Mouse (Mus musculus): ENCODE results near the gene Rwdd3. TPM values are rescaled to one million over a fixed set of nuclear protein-coding genes. Genes with fewer than 3 reads are reported as not detected.

Rwdd3 gene
- total RNA-seq, 2 experiments from 2014 or later: 2.3 to 2.4 TPM

- intact Hi-C loops (cut with DNase I; ENCODE audit: low total_unique reads): no loop called here
- DNase-seq: peak; percentile 48
Observed at GRCm38 (mm10) chr3:121163271-121163819, 8.2 kb downstream of the Rwdd3 start.

GRCm38 (mm10) chr3:121161661-121162060 is 9.8 kb downstream of the Rwdd3 start:
- intact Hi-C loops (cut with DNase I; ENCODE audit: low total_unique reads): no loop called here
- no peak for DNase-seq

- DNase-seq: no peak
- intact Hi-C loops (cut with DNase I; ENCODE audit: low total_unique reads): no loop called here
Observed at GRCm38 (mm10) chr3:121160424-121160823, 11.1 kb downstream of the Rwdd3 start.

DNA sequence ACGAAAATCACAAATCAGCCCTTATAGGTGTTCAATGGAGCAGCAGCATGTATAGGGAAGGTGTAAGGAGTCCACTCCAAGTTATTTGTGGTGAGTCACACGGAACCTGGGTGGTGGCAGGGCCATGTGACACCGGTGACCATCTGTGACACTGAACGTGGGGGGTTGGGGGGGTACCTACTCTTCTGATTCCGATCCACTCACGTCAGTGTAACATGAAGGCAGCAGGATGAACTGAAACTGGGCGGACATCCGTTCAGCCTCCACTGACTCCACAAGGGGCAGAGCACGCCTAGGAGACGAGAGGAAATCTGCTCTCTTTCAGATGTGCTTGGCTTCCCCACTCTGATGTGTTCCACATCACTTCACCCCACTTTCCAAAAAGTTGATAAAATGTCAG is 11.9 kb downstream of the Rwdd3 start:
- DNase-seq: no peak
- intact Hi-C loops (cut with DNase I; ENCODE audit: low total_unique reads): no loop called here

GRCm38 (mm10) chr3:121158901-121159351 is 12.6 kb downstream of the Rwdd3 start:
- intact Hi-C loops (cut with DNase I; ENCODE audit: low total_unique reads): no loop called here

DNA sequence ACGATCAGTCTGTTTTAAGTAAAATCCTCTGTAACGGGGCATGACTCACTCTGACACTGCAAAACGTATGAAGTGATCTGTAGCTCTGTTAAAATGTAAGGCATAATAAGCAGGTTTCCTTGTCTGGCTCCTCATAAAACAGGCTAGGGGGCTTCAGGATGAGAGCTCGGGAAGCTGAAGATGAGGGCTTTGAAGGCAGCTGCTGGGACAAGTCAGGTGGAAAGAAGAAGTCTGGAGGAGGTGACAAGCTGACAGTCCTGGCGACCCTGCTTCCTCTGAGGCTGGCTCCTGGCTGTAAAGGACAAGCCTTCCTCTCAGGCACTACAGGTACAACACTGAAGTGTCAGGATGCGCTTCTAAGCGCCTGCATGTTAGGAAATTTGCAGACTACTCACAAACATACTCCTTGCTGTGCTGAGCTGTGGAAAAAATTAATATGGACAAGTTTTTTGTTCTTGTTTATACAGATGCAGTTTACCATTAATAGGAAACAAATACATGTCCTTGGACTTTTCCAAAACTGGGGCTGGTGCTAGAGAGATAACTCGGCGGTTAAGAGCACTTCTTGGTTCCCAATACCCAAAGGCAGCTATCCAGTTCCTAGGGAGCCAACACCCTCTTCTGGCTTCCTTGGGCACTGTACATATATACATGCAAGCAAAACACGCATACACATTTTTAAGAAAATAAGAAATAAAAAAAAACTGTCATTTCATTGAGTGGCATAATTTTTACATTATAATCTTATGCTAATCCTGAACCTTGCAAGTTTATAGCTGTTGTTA is 13.8 kb downstream of the Rwdd3 start:
- intact Hi-C loops (cut with DNase I; ENCODE audit: low total_unique reads): no loop called here

More at GRCm38 (mm10) chr3:121158901-121159351, 12.6 kb downstream of the Rwdd3 start:
- no peak for DNase-seq

DNA sequence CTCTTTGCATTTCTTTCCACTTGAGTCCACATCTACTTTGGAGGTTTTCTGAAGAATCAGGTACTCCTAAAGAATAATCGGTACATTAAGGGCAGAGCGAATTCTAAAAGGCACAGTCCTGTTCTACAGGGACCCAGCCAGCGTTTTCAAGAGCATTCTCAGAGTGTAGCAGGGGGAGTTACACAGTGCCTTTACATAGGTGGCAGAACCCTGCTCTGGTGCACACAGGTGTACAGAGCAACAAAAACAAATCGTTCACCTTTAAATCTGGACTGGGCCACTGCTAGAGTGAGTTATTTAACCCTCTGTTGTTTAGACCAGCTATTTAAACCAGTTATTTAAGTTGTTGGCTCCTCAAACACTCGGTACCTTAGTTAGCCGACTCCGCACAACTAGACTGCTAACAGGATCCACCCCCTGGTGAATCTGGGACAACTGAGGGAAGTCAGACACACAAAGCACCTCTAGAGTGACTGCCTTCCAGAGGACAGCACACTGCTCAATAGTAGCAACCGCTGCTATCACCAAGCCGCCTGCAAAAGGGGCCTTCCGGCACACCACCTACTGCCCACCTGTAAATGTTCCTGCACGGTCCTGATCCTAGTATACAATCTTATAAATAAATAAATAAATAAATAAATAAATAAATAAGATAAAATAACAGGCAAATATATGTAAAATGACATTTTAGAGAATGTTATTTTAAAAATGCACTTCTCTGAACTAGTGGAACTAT is 14.9 kb downstream of the Rwdd3 start:
- no peak for DNase-seq
- intact Hi-C loops (cut with DNase I; ENCODE audit: low total_unique reads): no loop called here

More for the DNA sequence above, 13.8 kb downstream of the Rwdd3 start:
- no peak for DNase-seq

DNA sequence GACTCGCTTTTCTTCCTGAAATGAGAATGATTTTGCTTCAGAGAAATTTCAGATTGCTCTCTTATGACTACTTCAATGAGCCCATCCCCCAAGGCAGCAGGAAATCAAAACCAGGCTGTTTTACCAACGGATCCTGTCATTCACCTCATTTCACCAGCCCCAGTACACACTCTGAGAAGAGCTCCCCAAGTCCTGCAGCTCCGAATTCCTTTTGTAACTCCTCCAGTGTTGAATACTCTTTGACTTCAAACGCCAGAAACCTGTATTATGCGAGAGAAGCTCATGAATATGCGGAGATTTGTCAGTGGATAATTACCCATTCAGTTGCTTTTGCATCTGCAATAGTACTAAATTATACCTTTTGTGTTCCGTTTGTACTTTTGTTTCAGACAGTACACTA is 15.5 kb downstream of the Rwdd3 start:
- intact Hi-C loops (cut with DNase I; ENCODE audit: low total_unique reads): no loop called here
- DNase-seq: no peak

GRCm38 (mm10) chr3:121133937-121134336 is 37.6 kb downstream of the Rwdd3 start:
- intact Hi-C loops (cut with DNase I; ENCODE audit: low total_unique reads): no loop called here
- no peak for DNase-seq

- intact Hi-C loops (cut with DNase I; ENCODE audit: low total_unique reads): no loop called here
- DNase-seq: no peak
Observed at GRCm38 (mm10) chr3:121133039-121133438, 38.5 kb downstream of the Rwdd3 start.

GRCm38 (mm10) chr3:121127171-121127570 is 44.3 kb downstream of the Rwdd3 start:
- intact Hi-C loops (cut with DNase I; ENCODE audit: low total_unique reads): no loop called here
- no peak for DNase-seq

GRCm38 (mm10) chr3:121126476-121126875 is 45.0 kb downstream of the Rwdd3 start:
- intact Hi-C loops (cut with DNase I; ENCODE audit: low total_unique reads): no loop called here
- DNase-seq: no peak

GRCm38 (mm10) chr3:121121072-121121471 is 50.4 kb downstream of the Rwdd3 start:
- no peak for DNase-seq
- intact Hi-C loops (cut with DNase I; ENCODE audit: low total_unique reads): no loop called here

DNA sequence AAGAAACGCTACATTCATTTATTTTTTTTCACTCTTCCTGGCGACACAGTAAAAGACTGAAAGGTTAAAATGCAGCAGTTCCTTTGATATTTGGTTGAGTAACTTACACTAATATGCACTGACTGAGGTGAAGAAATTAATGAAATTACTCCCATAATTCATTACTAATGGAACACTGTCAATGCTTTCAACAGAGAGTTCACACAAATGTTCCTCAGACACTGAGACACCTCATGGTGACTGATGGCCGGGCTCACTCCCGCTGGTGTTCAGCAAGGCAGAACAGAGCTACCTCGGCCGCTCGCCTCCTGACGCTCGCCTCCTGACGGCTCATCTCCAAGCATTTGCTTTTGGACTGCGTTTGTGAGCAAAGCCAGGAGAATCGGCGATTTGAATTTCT is 54.9 kb downstream of the Rwdd3 start:
- no peak for DNase-seq
- intact Hi-C loops (cut with DNase I; ENCODE audit: low total_unique reads): no loop called here

- no peak for DNase-seq
- intact Hi-C loops (cut with DNase I; ENCODE audit: low total_unique reads): no loop called here
Observed at GRCm38 (mm10) chr3:121116067-121116466, 55.4 kb downstream of the Rwdd3 start.

- intact Hi-C loops (cut with DNase I; ENCODE audit: low total_unique reads): no loop called here
- no peak for DNase-seq
Observed at GRCm38 (mm10) chr3:121111068-121111467, 60.4 kb downstream of the Rwdd3 start.

DNA sequence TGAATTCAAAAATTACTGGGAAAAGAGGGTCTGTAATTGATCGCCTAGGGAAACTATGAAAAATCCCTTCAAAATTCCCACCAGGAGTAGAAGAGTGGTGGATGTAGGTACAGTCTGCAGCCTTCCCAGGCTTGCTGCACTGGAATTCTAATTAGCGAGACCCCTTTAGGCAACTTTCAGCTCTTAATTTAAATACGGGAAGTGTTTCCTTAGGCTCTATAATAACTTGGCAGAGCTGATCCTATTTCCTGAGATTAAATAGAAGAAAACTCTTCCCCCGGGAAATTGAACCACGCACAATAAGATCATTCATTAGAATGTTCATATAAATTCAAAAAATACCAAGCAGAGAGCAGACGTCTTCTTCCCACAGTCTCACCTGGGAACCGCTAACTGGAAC is 61.1 kb downstream of the Rwdd3 start:
- DNase-seq: no peak
- intact Hi-C loops (cut with DNase I; ENCODE audit: low total_unique reads): no loop called here

DNA sequence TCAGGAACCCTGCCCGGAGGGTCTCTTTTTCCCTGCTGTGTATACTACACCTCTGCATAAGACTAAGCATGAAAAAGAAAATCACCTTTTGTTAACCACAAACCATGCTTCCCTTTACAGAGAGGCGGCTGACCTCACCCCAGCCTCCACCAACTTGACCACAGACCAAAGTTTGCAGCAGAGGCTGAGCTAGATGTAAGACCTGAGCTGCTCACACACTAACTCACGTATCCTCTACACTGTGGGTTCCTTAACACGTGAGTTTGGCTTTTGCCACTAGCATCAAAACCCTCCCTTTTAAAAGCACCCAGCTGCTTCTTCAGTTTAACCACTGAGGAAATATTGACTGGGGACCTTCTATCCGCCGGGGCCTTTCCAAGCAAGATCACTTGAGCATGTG is 64.0 kb downstream of the Rwdd3 start:
- intact Hi-C loops (cut with DNase I; ENCODE audit: low total_unique reads): no loop called here
- DNase-seq: no peak

DNA sequence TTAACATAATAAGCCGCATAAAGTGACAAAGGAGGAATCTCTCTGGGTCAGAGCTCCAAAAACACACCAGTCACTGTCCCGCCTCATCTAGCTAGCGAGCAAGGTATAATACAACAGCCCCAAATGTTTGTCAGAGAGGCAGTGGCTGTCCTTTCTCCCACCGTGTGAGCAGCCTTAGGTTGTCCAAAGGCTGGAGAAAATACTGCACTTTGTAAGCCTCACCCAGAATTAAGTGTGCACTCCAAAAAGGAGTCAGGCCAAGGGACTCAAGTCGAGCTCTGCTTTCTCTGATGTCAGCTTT is 66.1 kb downstream of the Rwdd3 start:
- intact Hi-C loops (cut with DNase I; ENCODE audit: low total_unique reads): no loop called here
- DNase-seq: no peak

Measured in gastrocnemius, postnatal 14 days (tissue).